Mouse (Mus musculus) kidney, postnatal 0 days (tissue): ENCODE results near the gene Dpp4. TPM values are rescaled to one million over a fixed set of nuclear protein-coding genes. Genes with fewer than 3 reads are reported as not detected.

ENCODE experiments used
- ATAC-seq: fragments of 200-750 bp; cut with Nextera tagmentation; replicated peaks from 2 replicates; pipeline ENCODE4 v1.8.0; 2017; ENCODE audit warnings: low read depth, moderate number of reproducible peaks, moderate TSS enrichment, moderate library complexity; ENCODE audit not compliant: low FRiP score
- DNase-seq: peaks from one replicate; pipeline ENCODE4 v3.0.0-alpha.2; 2016; ENCODE audit warnings: low spot score
- H3K27ac ChIP-seq: fragments of 300-500 bp; sonication (generic); 2 replicates; pipeline ENCODE4 v1.5.1; 2014; ENCODE audit warnings: mild to moderate bottlenecking
- H3K27me3 ChIP-seq: fragments of 300-500 bp; sonication (generic); 2 replicates; pipeline ENCODE4 v1.6.1; 2014; ENCODE audit warnings: low read length, mixed read lengths; ENCODE audit not compliant: insufficient read depth
- H3K36me3 ChIP-seq: fragments of 300-500 bp; sonication (generic); 2 replicates; pipeline ENCODE4 v1.6.1; 2014; ENCODE audit warnings: low read length, mixed read lengths; ENCODE audit not compliant: insufficient read depth
- H3K4me1 ChIP-seq: fragments of 300-500 bp; sonication (generic); replicated peaks from 2 replicates; pipeline ENCODE4 v1.6.1; 2014; ENCODE audit warnings: antibody characterized with exemption, low read length, mixed read lengths; ENCODE audit not compliant: insufficient read depth
- H3K4me2 ChIP-seq: fragments of 300-500 bp; sonication (generic); 2 replicates; pipeline ENCODE4 v1.6.1; 2014; ENCODE audit warnings: mild to moderate bottlenecking, low read length, moderate library complexity, mixed read lengths
- H3K4me3 ChIP-seq: fragments of 300-500 bp; sonication (generic); replicated peaks from 2 replicates; pipeline ENCODE4 v1.5.1; 2014; ENCODE audit warnings: low read depth, low read length
- H3K9ac ChIP-seq: fragments of 300-500 bp; sonication (generic); 2 replicates; pipeline ENCODE4 v1.6.1; 2014; ENCODE audit warnings: low read depth, low read length
- H3K9me3 ChIP-seq: fragments of 300-500 bp; sonication (generic); replicated peaks from 2 replicates; pipeline ENCODE4 v1.6.1; 2016; ENCODE audit warnings: low read length, inconsistent platforms, mixed read lengths
- CTCF ChIP-seq: IDR thresholded peaks from 2 replicates; pipeline ENCODE4 v1.5.1; 2016; ENCODE audit warnings: antibody characterized with exemption, low read depth, mild to moderate bottlenecking, moderate library complexity
- WGBS: fragments of 180-500 bp; shearing (Covaris S2); extraction: QIAGEN DNeasy Blood & Tissue Kit; methylation state at CpG from one replicate; pipeline ENCODE4 v1.1.7; 2014; 5-methylcytosine and 5-hydroxymethylcytosine counted together
- polyA plus RNA-seq: library from polyadenylated mRNA; unstranded; fragments of >200 nt; fragmentation: Nextera tagmentation; extraction: Ambion mirVana; gene quantifications from 2 replicates; pipeline ENCODE4 v1.2.1, GENCODE M21; 2015

The Dpp4 gene
- polyA plus RNA-seq, 1 experiment from 2014 or later, result 87.8 TPM

DNA sequence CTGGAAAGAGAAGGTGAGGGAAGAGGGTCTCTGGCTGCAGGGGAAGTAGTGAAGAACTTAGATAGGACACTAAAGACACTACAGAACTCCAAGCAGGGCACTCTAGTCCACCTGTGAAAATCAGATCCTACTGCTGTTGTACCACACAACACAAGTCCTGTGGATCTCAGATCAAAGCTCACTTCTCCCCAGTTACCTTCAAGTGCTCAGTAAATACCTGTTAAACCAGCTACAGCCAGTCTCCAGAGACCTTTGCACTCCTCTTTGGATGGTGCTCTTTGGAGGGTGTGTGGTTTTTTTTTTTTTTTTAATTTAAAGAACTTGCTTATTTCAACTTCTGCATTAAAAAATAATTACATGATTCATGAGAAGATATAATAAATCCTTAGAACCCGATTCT is 5.2 kb upstream of the Dpp4 start:
- Histone ChIP-seq H3K4me1 (no peaks in the 10 kb centered on the region), H3K9ac (no peak overlapping the region), H3K36me3 (no peaks in the 10 kb centered on the region), H3K9me3 (no peaks in the 10 kb centered on the region), H3K27ac (no peak overlapping the region), H3K4me3 (no peak overlapping the region), H3K27me3 (no peaks in the 10 kb centered on the region), H3K4me2 (no peak overlapping the region)
- DNase-seq (no peak), ATAC-seq (0 out of 2 replicates have a peak, but pooled peaks have one; percentile 23)
- TF ChIP-seq CTCF, result no peak
- 65% methylated on average over 1 of the region's 1 CpGs for WGBS

DNA sequence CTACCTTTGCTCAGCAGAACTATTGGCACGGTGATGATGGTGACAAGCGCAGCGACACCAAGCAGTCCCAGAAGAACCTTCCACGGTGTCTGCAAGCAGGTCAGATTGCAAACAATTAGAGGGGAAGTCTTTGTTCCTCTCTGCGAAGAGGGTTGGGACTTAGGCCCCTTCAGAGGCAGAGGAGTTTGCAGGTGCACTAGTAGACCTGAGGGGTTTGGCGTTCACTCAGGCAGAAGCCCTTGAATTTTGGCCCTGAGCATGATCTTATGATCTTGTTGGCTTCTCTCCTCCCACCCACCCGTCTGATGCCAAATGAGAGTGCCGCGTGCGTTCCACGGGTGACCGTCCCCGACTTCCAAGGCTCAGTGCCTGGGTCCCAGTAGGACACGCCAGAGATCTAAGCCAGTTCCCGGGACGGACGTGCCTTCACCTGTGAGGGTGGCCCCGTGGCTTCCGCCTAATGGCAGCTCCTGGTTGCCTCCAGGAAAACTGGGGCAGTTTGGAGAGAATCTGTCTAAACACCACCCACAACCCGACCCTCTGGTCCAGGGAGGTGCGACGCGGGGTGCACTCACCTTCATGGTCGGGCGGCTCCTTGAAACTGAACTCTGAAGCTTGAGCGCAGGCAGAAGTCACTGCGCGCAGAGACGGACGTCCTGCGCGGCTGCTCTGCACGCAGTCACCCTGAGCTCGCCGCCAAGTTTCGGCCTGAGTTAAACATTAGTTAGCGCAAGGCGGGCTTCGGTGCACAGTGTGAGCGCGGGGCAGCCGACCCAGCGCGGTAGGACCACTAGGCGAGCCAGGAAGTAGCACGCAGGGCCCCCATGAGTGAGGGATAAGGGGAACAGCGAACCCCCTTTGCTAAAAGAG is 585 bp downstream of the Dpp4 start:
- Histone ChIP-seq H3K4me2 (peak overlapping the region; percentile 71), H3K27me3 (no peaks in the 10 kb centered on the region), H3K27ac (peak overlapping the region; percentile 95), H3K9ac (peak overlapping the region; percentile 59), H3K4me1 (peaks cover 3% of the 10 kb centered on the region; the same call in 1 of the 2 replicates), H3K4me3 (peak overlapping the region; percentile 47), H3K36me3 (no peaks in the 10 kb centered on the region), H3K9me3 (no peaks in the 10 kb centered on the region)
- 5% methylated on average over 47 of the region's 47 CpGs for WGBS
- TF ChIP-seq CTCF, result 0 out of 2 replicates have a peak, but pooled peaks have one; percentile 10
- ATAC-seq (peak; percentile 95), DNase-seq (peak; percentile 65)

DNA sequence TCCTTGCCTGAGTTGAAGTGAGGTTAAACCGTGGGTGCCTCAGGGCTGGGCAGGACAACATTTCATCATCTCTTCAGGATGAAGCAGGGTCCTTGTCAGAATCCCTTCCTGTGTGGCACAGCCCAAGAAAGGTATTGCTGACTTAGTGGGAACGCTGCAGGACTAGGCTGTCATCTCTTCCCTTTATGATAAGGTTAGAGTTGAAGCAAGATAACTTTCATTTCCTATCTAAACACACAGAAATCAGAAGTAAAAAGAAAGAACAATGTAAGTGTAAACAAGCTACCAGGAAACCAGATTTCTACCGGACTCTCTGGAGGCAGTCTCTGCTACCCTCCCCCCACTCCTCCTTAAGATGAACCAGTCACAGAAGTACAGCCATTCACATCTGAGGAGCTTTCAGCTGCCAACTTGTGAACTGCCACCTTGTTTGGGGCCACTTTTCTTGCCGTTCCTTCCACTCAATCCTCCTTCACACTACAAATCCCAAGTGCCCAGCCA is 3.3 kb downstream of the Dpp4 start:
- H3K27ac ChIP-seq, result no peak overlapping the region
- H3K4me1 ChIP-seq, result peaks cover 10% of the 10 kb centered on the region
- no peaks in the 10 kb centered on the region for H3K9me3 ChIP-seq
- H3K27me3 ChIP-seq, result no peaks in the 10 kb centered on the region
- TF ChIP-seq CTCF, result no peak
- no peak overlapping the region for H3K4me3 ChIP-seq
- no peak overlapping the region for H3K9ac ChIP-seq
- no peaks in the 10 kb centered on the region for H3K36me3 ChIP-seq
- no peak for ATAC-seq
- WGBS, result 23% methylated on average over 4 of the region's 4 CpGs
- no peak for DNase-seq
- H3K4me2 ChIP-seq, result peak overlapping the region; percentile 35; the same call in 1 of the 2 replicates

DNA sequence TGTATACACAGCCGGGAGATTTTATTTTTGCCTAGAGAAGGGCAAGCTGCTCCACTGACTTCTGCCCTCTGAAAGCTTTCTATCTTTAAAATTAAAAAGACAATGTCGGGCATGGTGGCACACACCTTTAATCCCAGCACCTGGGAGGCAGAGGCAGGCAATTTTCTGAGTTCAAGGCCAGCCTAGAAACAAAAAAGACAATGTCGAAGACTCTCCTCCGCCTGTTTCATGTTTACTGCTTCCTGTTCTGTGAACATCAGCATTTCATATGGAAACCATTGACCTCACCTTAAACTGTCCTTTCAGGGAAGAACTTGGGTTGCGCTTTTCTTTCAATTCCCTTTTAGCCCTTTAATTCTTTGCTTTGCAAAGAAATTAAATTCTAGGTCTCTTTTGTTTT is 3.8 kb downstream of the Dpp4 start:
- no peak overlapping the region for H3K27ac ChIP-seq
- peaks cover 11% of the 10 kb centered on the region for H3K4me1 ChIP-seq
- no peaks in the 10 kb centered on the region for H3K36me3 ChIP-seq
- H3K4me2 ChIP-seq, result peak overlapping the region; percentile 35; the same call in 1 of the 2 replicates
- DNase-seq (no peak), ATAC-seq (no peak)
- no peak overlapping the region for H3K9ac ChIP-seq
- H3K9me3 ChIP-seq, result no peaks in the 10 kb centered on the region
- 80% methylated on average over 5 of the region's 5 CpGs for WGBS
- TF ChIP-seq CTCF, result no peak
- H3K27me3 ChIP-seq, result no peaks in the 10 kb centered on the region
- H3K4me3 ChIP-seq, result no peak overlapping the region

DNA sequence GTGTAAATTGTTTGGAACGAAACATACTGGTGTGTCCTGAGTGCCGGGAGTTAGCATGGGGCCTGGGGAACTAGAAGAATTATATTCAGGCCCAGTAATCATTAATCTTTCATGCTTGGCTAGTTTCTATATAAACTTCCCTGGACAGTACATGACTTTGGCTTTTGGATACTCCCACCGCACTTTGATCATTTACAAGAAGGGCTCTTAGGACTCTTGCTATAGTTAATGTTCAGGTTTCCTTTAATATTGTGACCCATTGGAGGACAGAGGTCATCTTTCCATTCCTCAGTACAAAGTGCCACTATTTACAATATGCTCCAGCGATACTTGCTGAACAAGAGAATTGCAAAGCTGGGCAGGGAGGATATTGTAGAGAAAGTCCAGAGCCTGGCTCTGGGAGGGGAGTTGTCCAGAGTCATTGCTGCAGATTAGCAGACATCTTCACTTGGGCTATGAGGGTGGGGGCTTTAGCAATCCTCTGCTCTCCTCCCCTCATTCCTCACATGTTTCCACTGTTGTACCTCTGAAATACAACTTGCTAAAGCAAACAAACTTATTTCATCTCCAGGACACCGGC is 8.4 kb downstream of the Dpp4 start:
- H3K4me2 ChIP-seq, result peak overlapping the region; percentile 11; the same call in 1 of the 2 replicates
- no peak for TF ChIP-seq CTCF
- peak; percentile 62 for DNase-seq
- H3K27me3 ChIP-seq, result no peaks in the 10 kb centered on the region
- 36% methylated on average over 5 of the region's 5 CpGs for WGBS
- no peaks in the 10 kb centered on the region for H3K36me3 ChIP-seq
- no peak overlapping the region for H3K9ac ChIP-seq
- H3K9me3 ChIP-seq, result no peaks in the 10 kb centered on the region
- H3K4me1 ChIP-seq, result peaks cover 8% of the 10 kb centered on the region
- H3K4me3 ChIP-seq, result no peak overlapping the region
- peak overlapping the region; percentile 63 for H3K27ac ChIP-seq
- peak; percentile 91 for ATAC-seq

DNA sequence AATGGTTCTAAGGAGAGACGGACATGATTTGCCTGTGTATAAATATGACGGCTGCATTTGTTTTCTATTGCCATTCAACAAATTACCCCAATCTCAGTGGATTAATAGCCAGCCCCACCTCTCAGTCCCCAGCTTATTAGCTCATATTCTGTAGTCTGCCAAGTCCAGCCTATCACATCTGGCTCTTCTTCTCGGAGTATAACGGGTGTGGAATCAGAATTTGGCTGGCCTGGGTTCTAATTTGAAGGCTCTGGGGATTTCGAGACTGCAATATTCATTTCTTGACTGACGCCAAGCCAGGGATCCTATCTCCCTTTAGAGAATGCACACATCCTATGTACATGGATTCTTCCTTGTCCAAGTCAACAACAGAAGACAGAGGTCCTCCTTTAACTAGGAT is 11.0 kb downstream of the Dpp4 start:
- Histone ChIP-seq H3K36me3 (no peaks in the 10 kb centered on the region), H3K4me2 (no peak overlapping the region), H3K27me3 (no peaks in the 10 kb centered on the region), H3K4me1 (peaks cover 8% of the 10 kb centered on the region), H3K9ac (no peak overlapping the region), H3K9me3 (no peaks in the 10 kb centered on the region), H3K27ac (no peak overlapping the region), H3K4me3 (no peak overlapping the region)
- no peak for TF ChIP-seq CTCF
- ATAC-seq (no peak), DNase-seq (no peak)
- WGBS, result 92% methylated on average over 6 of the region's 6 CpGs
